Mouse (Mus musculus) heart, adult 18-20 months (tissue): ENCODE data around the gene Kif1a. TPM values are rescaled to one million over a fixed set of nuclear protein-coding genes. Genes with fewer than 3 reads are reported as not detected.

Experiments used
- DNase-seq, 2 experiments: peaks; one replicate each; pipeline ENCODE4 v3.0.0; 2021 to 2022; ENCODE audit warnings: mixed read lengths in 1 of 2
- long read RNA-seq, 2 experiments: library from polyadenylated mRNA; stranded (forward); transcript quantifications; one replicate each; pipeline ENCODE4 v2.0.0; 2021
- total RNA-seq, 2 experiments: library from RNA; stranded (reverse); gene quantifications; 2 replicates each; pipeline ENCODE4 v1.2.3; 2021

The Kif1a gene
- total RNA-seq: 1 to 10 TPM; 1.2 to 1.8 TPM
- long read RNA-seq, experiment 1: 0 reads
- long read RNA-seq, experiment 2: 0 reads

DNA sequence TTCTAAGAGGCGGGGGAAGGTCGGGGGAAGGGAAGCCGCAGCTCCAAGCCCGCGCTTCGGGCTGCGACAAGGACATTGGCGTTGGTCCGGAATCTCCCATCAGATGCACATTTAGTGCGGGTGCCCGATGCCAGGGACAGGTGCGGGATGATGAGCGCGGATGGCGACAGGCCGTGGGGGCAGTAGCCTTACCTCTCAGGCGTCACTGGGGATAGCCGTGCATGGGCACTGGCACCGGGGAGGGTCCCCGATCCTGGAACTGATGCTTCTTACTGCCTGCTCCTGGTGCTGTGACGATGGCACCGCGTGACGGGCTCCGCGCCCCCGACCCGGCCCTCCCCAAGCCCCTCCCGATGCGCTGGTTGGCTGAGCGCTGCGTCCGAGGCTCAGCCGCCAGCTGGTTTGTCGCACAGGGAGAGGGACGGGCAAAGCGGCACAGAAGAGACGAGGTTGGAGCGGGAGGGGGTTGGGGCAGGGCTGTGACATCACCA is at the start of gene Kif1a:
Gene Kif1a (minus strand): TSS at position 381 of the 491 bp plus-strand sequence.
- DNase-seq: peak; percentile 7 to 10

DNA sequence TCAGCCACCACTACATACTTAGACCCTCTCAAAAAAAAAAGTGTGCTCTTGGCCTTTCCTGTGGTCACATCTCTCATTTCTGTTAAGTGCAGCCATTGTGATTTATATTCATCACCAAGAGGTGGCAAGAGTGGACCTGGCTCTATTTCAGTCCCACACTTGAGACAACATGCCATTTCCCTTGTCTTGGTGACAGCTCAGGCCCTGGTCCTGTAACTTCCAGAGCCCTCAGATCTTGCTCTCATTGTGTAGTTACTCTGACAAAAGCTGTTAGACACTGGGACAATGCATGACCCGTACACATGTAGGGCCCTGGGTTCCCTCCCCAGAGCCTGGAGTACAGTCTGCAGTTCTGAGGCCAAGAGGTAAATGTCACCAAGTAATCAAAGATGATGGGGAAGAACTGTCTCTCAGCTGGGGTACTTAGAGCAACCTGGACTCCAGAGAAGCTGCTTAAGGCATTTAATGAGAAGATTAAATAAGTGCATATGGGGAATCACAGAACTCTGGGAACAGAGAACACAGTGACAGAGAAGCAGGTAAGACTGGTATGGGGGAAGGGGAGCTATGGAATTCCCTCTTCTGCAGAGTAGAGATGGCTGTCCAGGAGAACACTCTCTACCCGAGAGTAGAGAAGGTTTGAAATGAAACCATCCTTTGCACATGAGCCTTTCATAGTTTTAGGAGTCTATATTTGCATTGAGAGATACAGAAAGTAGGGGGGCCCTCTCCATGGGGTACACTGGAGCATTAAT is 49.3 kb upstream of the Kif1a start:
- no peak for DNase-seq

DNA sequence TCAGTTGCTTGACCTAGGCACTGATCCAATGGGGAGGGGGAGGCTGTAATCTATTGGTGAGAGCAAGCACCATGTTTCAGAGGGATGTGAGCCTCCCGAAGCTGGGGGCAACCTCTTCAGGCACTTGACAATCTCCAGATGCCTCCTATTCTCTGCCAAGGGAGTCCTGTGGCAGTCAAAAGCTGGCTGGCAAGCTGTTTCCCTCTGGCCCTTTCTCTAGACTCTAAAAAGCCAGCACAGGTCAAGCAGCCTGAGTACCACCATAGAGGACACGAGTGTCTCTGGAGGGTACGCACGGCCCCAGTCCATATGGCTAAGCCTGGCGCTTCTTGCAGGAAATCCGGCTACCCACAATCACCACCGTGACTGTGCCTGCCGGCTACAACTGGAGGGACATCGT is 42.4 kb upstream of the Kif1a start:
- peak; percentile 49 to 65 for DNase-seq

DNA sequence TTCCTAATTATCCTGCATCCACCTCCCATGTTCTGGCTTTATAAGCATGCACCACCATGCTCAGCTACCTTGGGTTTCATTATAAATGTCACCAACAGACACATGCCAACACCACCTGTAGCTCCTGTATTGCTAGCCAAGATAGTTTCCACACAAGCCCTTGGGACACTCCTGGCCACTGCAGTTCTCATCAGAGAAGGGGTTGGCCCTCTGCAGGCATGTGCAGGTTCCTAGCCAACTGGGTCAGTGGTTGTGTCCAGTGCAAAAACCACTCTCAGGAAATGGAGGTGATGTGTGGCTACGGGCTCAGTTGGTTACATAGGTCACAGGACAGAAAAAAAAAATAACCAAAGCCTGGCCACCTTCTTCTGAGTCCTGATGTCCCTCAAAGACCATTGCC is 41.1 kb upstream of the Kif1a start:
- DNase-seq: peak in 1 of 2 experiments; percentile 28

DNA sequence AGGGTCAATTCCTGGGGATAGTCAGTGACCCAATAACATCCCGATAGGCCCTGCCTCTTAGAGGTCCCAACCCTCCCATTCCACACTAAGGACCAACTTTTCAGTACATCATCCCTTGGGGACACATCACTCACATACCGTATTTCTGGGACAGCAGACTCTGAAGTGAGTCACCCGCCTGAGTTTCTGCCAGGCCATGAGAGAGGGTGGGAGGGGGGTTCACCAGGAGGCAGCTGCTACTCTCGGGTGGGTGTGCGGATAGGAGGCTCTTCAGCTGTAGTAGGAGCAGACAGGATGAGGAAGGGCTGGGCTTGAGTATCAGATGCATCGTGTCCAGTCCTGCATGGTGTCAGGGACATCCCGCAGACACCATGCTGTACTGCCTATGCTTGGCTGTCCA is 38.0 kb upstream of the Kif1a start:
- no peak for DNase-seq

DNA sequence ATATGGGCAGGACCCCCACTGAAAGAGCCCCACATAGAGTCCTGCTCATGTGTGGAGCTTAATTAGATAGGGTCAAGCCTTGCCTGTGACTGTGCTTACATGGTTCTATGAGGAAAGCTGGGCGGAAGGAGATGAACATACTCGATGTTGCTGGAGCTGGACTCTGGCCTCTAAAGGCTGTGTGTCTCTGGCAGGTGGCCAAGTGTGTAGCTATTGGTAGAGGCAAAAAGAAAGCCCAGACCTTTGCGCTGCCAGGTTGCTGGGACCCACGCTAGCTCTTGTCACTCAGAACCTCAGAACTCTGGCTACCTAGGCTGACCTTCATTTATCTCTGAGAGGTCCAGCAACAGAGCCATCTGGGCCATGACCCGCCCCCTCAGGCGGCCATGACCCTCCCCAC is 36.8 kb upstream of the Kif1a start:
- DNase-seq: no peak

DNA sequence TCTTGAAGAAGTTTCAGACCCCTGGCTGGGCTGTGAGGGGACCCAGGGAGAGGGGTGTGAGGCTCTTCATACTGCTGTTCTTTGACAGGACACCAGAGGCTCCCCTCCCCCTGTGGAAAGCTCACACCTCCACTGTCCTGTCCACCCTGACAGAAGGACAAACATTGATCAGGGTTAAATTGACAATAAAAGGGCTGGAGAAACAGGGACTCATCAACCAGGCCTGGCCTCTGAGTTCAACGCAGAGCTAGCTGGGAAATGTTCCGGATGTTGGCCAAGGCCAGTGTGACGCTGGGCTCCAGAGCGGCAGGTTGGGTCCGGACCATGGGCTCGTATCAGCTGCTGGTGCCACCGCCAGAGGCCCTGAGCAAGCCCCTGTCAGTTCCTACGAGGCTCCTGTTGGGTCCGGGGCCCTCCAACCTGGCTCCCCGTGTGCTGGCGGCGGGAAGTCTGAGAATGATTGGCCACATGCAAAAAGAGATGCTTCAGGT is 33.3 kb upstream of the Kif1a start, which contains the start of gene Agxt:
Gene Agxt (plus strand): TSS at position 205 of the 491 bp plus-strand sequence.
- no peak for DNase-seq

DNA sequence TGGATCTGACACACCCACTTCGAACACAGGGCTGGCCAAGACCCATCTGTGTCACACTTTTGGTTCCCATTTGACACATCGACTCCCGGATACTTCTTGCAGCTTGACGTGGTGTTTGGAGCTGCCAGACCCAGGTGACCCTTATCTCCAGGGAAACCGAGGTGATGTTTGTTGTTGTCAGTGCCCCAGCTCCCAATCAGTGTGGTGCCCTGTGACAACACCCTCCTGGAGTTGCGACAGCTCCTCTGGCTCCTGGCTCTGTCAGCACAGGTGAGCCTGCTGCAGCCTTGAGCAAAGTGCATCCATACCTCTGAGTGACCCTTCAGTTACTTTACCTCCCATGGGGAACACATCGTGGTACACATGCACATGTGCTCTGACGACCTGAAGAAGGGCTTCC is 30.9 kb upstream of the Kif1a start:
- no peak for DNase-seq

DNA sequence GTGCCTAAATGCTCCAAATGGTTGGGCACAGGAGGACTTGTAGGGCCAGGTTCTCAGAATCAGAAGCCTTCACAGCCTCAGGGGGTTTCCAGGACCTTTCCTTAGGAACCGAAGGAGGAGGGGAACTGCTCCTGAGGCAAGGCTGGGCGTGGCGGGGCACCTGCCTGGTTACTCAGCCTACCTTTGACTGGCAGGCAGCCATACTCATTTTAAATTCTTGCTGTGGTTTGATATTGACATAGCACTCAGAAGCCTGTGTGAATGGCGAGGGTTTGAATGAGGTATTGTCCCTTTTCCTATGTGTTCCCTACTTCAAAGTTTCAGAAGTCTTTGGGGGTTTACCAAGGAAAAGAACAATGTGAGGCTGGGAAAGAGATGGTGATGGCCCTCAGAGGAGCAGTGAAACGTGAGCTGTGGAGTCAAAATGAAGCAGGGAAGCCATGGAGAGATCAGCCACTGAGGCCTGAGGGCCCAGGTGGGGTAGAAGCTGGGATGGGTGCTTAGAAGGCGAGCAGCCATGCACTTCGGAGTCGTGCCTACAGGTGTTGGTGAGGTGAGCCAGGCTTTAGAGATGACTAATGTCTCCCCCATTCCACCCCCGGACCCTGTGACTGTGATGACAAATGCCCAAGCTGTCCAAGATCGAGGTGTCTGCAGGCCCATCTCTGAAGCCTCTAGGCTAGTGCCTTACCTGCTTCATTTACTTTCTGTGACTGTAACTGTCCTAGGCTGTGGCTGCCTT is 28.7 kb upstream of the Kif1a start:
- no peak for DNase-seq

DNA sequence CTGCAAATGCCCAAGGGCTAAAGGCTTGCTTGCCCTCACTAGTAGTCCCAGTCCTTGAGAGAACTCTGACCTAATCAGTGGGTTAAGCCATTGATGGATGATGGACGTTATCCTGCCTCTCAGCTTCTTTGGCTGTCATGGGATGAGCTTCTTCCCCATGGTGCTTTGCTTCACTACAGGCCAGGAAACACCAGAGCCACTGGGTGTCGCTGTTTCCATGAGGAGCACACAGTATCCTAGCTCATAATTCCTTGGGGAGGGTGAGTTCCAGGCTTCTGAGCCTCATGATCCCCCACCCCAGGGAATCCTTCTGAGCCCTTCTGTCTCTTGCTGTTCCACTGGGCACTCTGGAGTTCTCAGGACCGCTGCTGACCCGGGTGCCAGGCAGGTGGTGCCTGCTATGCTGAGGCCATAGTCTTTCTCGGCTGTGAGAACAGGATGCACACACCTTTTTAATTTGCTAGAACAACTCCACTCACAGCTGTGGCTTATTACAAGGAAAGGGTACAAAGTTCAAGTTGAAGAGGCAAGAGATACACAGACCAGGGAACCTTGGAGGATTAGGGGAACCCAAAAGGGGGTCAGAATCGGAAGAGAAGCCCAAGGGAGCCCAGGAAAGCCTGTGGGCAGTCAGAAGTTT is 27.1 kb upstream of the Kif1a start:
- peak; percentile 19 to 60 for DNase-seq

DNA sequence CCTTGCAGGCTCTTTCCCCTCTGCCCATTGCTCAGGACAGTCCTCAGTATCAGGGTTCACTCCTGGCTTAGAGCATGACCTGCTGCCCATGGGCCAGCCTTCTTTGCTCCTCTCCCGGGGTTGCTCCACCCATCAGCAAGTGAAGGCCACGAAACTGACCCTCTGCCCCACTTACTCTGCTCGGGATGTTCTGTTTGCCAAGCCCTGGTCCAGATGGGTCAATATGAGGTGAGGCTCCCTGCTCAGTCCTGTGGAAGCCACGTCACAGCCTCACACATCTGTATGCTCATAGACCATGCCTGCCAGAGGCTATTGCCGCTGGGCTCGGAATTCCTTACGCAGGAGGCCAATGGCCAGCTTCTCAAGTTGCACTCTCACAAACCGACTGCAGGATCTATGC is 26.5 kb upstream of the Kif1a start:
- DNase-seq: no peak

DNA sequence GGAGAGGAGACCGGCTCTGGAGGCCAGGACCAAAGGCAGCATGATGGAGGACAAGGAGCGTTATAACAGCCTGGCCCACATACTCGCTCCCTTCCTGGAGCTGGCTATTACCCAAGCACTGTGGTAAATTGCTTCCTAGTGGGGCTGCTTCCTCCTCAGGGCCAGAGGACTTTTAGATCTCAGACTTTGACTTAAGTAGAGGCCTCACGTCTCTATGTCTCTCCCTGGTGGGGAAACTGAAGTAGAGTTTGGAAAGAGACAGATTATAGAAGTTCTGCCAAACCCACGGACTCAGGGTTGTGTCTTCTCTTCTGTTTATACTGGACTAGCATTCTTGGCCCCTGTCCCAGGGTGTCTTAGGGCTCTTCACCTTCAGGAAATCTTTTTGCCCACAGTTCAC is 23.5 kb upstream of the Kif1a start:
- peak in 1 of 2 experiments; percentile 38 for DNase-seq

DNA sequence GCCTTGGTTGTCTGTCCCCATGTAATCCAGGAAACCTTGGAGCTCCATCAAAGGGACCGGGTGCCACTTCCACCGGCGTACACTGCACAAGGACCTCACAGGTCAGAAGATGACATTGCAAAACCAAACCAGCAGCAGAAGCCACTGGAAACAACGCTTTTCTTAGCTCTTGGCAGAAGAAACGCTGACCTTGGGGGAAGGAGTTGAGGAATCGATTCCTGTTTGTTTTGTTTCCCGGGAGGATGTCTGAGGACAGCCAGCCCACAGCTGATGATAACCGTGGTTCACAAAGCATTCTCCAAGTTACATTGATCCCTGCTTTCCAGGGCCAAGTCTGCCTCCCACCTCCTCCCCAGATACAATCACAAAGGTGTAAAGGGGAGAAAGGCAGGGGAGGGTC is 22.3 kb upstream of the Kif1a start:
- peak in 1 of 2 experiments; percentile 34 for DNase-seq

DNA sequence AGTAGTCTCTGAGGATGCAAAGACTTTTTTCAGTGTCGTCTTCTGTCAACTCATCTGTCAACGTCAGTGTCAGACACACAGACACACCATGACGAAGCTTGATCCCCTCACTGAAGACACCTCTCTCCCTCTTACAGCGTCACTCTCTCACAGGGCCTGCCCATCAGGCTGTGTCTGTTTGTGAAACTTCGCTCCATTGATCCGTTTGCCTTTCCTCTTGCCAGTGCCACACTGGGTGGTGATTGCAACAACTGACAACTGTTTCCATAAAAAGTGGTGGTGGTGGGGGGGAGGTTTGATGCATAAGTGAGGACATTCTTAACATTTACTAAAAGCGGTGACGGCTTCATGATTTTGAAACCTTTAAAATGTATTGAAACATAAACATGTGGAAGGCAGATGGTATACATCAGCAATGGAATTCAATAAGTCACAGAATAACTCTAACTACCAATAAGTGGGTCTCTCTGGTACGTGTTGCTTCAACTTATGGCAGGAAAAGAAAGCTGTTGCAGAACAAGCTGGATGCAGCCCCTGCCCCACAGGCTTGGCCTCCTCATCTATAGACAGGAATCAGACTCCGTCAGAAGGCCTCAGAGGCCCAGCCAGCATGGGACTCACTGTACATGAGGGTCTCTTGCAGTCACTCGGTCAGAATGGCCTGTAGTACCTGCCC is 21.6 kb upstream of the Kif1a start:
- DNase-seq: no peak

DNA sequence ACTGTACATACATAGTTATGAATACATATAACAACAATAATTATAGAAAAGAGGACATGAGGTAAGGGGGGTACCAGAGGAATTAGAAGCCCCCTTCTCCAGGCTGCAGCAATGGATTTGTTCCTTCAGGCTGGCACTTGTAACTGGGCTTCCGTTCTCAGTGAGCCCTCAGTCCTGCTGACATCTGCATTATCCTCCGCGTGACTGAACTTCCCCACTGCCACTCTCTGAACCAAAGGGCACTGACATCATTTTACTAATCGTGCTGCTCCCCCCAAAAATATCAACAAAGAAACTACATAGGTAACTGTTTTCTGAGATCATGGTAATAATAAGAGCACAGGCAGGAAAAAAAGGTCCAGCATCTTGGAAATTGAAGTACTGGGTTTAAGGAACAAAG is 17.1 kb upstream of the Kif1a start:
- peak in 1 of 2 experiments; percentile 47 for DNase-seq

DNA sequence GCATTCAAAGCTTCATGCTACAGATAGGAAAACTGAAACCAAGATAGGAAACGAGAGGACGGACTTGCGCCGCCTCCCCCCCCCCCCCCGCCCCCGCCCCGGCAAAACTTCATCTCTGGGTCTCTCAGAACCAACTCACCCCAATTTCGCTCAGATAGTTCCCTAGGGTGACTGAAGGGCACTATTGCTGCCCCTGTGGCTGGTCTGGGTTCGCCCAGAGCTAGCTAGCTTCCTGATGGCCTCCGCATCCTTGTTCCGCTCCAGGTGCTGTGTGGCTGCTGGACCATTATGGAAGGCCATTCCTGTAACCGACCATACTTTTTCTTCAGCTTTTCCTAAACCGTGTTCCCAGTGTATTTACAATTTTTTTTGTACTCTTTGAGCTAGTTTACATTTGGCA is 13.7 kb upstream of the Kif1a start:
- no peak for DNase-seq

DNA sequence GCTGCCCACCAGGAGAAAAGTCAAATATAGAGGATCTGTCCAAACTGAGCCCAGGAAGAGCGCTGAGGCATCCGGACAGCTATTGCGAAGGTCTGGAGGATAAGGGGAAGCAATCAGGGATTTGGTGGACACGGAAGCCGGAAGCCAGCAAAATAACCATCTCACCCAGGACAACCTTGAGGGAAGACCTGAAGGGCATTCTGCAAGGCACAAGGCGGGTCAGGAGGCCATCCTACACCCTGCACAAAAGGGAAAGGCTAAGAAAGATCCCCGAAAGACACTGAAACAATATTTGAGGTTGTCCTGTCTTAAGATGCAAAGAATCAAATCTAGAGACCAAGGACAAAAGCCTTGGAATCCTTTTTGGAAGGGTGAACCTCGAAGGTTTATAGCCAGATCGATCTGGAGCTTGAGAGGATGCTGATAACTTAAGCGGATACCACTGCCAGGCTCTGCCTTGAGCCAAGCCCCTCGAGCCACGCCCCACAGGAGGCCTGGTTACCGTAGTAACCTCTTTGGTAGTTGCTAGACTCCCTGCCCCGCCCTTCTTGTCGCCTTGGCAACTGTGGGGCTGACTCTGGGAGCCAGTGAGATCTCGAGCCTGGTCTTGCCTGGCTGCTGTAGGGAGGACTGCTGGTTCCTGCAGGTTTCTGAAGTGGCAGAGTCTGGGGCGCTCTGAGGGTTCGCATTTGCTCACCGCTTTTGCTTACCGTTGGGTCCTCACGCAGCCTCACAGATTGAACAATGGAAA is 13.1 kb upstream of the Kif1a start:
- peak; percentile 46 to 51 for DNase-seq

DNA sequence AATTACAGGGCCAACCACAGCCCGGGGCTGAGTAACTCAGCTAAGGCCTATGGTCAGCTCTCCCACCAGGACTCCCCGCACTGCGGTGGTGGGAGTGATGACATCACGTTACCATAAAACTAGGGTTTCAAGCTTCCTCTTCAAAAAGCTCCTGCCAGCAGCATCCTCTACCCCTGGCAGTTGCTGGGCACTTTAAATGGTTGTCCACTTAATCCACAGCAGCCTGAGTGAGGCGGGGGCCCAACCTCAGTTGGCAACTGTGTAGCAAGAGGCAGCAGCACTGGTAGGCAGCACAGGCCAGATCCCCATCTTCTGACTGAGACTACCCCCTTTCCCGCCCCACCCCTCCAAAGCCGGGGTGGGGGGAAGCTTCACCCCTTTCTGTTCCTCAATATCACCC is 949 bp upstream of the Kif1a start:
- DNase-seq: no peak

DNA sequence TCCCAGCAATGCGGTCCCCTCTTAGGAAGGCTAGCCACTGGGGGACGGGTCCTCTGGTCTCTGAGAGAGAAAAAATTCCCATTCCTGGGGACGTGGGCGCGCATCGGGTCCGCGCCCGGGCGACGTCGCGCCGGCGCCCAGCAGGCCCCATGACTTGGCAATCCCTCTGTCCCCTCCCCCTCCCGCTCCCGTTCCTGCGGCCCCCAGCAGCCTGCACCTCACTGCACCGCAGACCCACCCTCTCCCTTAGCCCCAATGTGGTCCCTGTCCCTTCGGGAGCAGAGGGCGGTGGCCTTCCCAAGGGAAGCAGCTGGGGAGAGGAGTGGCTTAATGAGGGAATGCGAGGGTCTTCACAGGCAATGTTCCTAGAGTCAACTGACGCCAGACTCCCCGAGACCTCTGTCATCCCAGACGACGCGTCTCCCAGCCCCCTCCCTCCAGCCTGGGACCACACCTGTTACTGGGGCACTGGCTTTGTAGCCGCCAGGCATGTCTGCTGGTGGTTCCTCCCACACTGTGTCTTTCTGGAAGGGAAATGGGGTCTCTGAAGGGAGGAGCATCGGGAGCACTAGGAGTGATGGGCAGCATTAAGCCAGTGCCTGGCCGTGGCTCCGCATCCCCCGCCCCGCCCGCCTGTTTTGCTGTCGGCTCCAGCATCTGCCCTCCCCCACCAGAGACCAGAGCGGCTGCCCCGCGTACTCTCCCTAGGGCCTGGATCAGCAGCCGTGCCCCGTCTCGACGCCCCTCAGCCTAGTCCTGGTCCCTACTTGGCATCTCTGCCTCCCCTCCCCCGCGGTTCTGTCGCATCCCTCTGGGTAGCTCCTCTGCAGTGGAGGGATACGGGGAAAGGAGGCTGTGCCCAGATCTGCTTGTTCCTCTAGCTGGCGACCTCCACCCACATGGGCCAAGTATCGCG is 917 bp downstream of the Kif1a start:
- peak; percentile 4 to 25 for DNase-seq

DNA sequence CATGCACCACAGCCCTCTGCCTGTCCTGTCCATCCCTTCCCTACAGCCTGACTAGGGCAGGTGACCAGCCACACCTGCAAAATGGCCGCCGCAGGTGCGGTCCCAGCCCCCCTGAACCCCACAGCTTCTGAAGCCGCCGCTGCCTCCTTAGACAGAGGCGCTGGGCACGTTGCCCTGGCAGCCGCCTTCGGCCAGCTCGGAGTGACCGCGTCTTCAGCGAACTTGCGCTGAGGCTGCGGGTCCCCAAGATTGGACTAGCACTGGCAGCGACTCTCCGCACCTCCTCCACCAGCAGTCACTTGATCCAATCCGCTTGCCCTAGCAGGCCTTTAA is 1.5 kb downstream of the Kif1a start:
- no peak for DNase-seq
